Mouse (Mus musculus): ENCODE measurements around the gene Nudt17. TPM values are rescaled to one million over a fixed set of nuclear protein-coding genes. Genes with fewer than 3 reads are reported as not detected.
A peak's percentile ranks its signal among the peaks of the same experiment; 100 is the strongest.
"Not testable (repeated sequence)": the region's sequence is repeated elsewhere in the genome, so short reads cannot be mapped to it uniquely, and the experiment has no call there.

Nudt17 gene
- not detected in 2 replicates for polyA plus RNA-seq (2012; ENCODE audit: insufficient read depth, insufficient read length, low replicate concordance, missing spikeins)

- WGBS = 5% methylated on average over 42 of the region's 42 CpGs
- peak; percentile 98 for TF ChIP-seq CTCF (IDR thresholded peaks at IDR 0.05; ENCODE audit: insufficient read depth, low read depth, low read length)
- TF ChIP-seq POLR2A (IDR thresholded peaks at IDR 0.05; ENCODE audit: insufficient read depth, low read depth, low read length) = no peak
- no peak within 1 kb of the TSS for H3K27ac ChIP-seq (ENCODE audit: insufficient read depth, low read depth, low read length)
- H3K4me1 ChIP-seq (ENCODE audit: control insufficient read depth, insufficient read depth, low read length) = peaks cover 5% of the 10 kb centered on the region; the same call in 1 of the 2 replicates
- H3K4me3 ChIP-seq (ENCODE audit: insufficient read depth, low read depth, low read length) = peak within 1 kb of the TSS; percentile 60
These were observed at the start of gene Nudt17 for GRCm38 (mm10) chr3:96707903-96708683. Gene Nudt17 (minus strand): TSS chr3:96708562.

DNA sequence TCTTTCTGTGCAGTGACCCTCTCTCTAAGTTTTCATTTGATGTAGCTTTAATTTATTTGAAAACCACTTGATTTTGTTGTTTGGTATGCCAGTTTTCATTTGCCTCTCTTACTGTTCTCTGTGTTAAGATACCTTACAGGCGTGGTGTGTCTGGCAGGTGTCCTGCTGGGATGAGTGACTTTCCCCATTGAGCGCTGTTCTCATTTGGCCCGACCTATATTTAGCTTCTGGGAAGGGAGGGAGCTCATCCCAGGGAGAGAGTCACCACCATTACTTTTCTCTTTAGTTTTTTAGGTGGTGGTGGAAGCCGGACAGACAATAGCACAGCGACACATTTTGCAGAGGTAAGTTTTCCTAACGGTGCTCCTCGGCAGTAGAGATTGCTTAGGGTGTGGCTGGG is 49.3 kb upstream of the Nudt17 start:
- Histone ChIP-seq H3K4me1 (ENCODE audit: control insufficient read depth, insufficient read depth, low read length) (no peaks in the 10 kb centered on the region), H3K27ac (ENCODE audit: insufficient read depth, low read depth, low read length) (no peak overlapping the region), H3K4me3 (ENCODE audit: insufficient read depth, low read depth, low read length) (no peak overlapping the region)
- no peak for TF ChIP-seq CTCF (IDR thresholded peaks at IDR 0.05; ENCODE audit: insufficient read depth, low read depth, low read length)
- TF ChIP-seq POLR2A (IDR thresholded peaks at IDR 0.05; ENCODE audit: insufficient read depth, low read depth, low read length) = no peak
- 73% methylated on average over 7 of the region's 7 CpGs for WGBS

DNA sequence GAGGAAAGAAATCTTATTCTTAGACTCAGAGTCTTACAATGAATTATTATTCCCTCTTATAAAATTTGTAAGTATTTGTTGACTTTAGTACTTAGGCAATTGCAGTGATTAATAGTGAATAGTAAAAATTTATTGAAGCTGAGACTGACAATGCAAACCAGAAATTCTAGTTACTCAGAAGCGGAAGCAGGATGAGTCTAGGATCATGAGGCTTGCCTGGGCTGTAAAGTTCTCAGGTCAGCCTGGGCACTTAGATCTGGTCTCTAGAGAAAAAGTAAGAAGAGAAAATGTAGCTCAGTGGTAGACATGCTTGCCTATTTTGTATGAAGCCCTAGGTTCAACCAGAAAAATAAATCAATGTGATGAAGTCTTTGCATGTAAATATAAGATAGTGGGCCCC is 47.6 kb upstream of the Nudt17 start:
- TF ChIP-seq POLR2A (IDR thresholded peaks at IDR 0.05; ENCODE audit: insufficient read depth, low read depth, low read length) (no peak), CTCF (IDR thresholded peaks at IDR 0.05; ENCODE audit: insufficient read depth, low read depth, low read length) (no peak)
- Histone ChIP-seq H3K4me1 (ENCODE audit: control insufficient read depth, insufficient read depth, low read length) (no peaks in the 10 kb centered on the region), H3K27ac (ENCODE audit: insufficient read depth, low read depth, low read length) (no peak overlapping the region), H3K4me3 (ENCODE audit: insufficient read depth, low read depth, low read length) (no peak overlapping the region)
- WGBS = 98% methylated on average over 1 of the region's 1 CpGs

DNA sequence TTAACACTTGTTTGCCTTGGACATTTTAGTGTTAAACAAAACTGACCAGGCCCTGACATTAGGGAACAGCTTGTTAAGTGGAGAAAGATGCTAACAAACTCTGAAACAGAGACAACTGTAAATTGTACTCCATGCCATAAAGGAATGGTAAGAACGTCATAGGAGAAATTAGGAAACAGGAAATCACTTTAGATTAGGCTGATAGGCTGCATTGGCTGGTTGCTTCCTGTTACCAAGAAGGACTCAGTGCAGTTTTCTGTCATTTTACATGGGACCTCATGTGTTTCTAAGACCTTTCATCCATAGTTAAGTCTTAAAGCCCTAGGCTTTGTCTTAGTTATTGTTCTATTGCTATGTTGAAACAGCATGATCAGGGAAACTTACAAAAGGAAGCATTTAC is 38.5 kb upstream of the Nudt17 start:
- 85% methylated on average over 1 of the region's 1 CpGs for WGBS
- no peaks in the 10 kb centered on the region for H3K4me1 ChIP-seq (ENCODE audit: control insufficient read depth, insufficient read depth, low read length)
- TF ChIP-seq POLR2A (IDR thresholded peaks at IDR 0.05; ENCODE audit: insufficient read depth, low read depth, low read length) (no peak), CTCF (IDR thresholded peaks at IDR 0.05; ENCODE audit: insufficient read depth, low read depth, low read length) (no peak)

DNA sequence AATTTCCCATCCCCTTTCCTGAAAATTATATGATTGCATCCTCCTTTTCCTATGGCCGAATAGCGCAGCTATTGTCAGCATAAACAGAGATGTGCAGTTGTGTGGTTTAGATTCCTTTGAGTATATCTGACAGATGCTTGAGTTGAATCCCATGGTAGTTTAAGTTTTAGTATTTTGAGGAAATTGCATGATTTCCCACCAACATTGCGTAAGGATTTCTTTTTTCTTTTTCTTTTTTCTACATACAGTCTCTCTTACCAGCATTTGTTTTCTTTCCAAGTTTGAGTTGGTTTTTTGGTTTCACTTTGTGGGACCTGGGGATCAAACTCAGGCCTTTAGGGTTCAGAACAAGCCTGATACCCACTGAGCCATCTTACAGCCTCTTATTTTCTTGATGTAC is 36.0 kb upstream of the Nudt17 start:
- Histone ChIP-seq H3K27ac (ENCODE audit: insufficient read depth, low read depth, low read length) (no peak overlapping the region), H3K4me1 (ENCODE audit: control insufficient read depth, insufficient read depth, low read length) (no peaks in the 10 kb centered on the region), H3K4me3 (ENCODE audit: insufficient read depth, low read depth, low read length) (no peak overlapping the region)
- TF ChIP-seq POLR2A (IDR thresholded peaks at IDR 0.05; ENCODE audit: insufficient read depth, low read depth, low read length) = no peak
- no peak for TF ChIP-seq CTCF (IDR thresholded peaks at IDR 0.05; ENCODE audit: insufficient read depth, low read depth, low read length)
- WGBS = 92% methylated on average over 3 of the region's 3 CpGs

More for the DNA sequence above, 38.5 kb upstream of the Nudt17 start:
- H3K4me3 ChIP-seq (ENCODE audit: insufficient read depth, low read depth, low read length) = no peak overlapping the region
- H3K27ac ChIP-seq (ENCODE audit: insufficient read depth, low read depth, low read length) = no peak overlapping the region

GRCm38 (mm10) chr3:96740279-96740678 is 31.9 kb upstream of the Nudt17 start:
- H3K27ac ChIP-seq (ENCODE audit: insufficient read depth, low read depth, low read length); H3K4me3 ChIP-seq (ENCODE audit: insufficient read depth, low read depth, low read length); H3K4me1 ChIP-seq (ENCODE audit: control insufficient read depth, insufficient read depth, low read length): not testable (repeated sequence)

DNA sequence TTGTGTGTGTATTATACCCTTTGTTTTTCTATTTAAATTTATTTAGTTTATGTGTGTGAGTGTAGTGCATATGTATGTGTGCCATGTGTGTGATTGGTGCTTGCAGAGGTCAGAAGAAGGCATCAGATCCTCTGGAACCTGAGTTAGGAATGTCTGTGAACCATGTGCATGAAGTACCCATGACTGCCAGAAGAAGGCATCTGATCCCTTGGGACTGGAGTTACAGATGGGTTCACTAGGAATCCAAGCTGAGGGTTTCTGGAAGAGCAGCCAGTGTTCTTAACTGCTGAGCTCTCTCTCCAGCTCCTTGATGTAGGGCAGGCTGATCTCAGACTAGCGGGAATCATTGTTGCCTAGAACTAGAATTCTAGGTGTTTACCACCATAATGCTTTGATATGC is 29.6 kb upstream of the Nudt17 start:
- 100% methylated on average over 1 of the region's 1 CpGs for WGBS
- Histone ChIP-seq H3K27ac (ENCODE audit: insufficient read depth, low read depth, low read length) (no peak overlapping the region), H3K4me1 (ENCODE audit: control insufficient read depth, insufficient read depth, low read length) (peaks cover 2% of the 10 kb centered on the region; the same call in 1 of the 2 replicates), H3K4me3 (ENCODE audit: insufficient read depth, low read depth, low read length) (no peak overlapping the region)
- TF ChIP-seq POLR2A (IDR thresholded peaks at IDR 0.05; ENCODE audit: insufficient read depth, low read depth, low read length) (no peak), CTCF (IDR thresholded peaks at IDR 0.05; ENCODE audit: insufficient read depth, low read depth, low read length) (no peak)

- Histone ChIP-seq H3K27ac (ENCODE audit: insufficient read depth, low read depth, low read length) (no peak overlapping the region), H3K4me3 (ENCODE audit: insufficient read depth, low read depth, low read length) (no peak overlapping the region), H3K4me1 (ENCODE audit: control insufficient read depth, insufficient read depth, low read length) (peaks cover 2% of the 10 kb centered on the region; the same call in 1 of the 2 replicates)
- 14% methylated on average over 1 of the region's 1 CpGs for WGBS
- TF ChIP-seq CTCF (IDR thresholded peaks at IDR 0.05; ENCODE audit: insufficient read depth, low read depth, low read length) = no peak
- no peak for TF ChIP-seq POLR2A (IDR thresholded peaks at IDR 0.05; ENCODE audit: insufficient read depth, low read depth, low read length)
These were observed 28.8 kb upstream of the Nudt17 start for GRCm38 (mm10) chr3:96737013-96737740.

DNA sequence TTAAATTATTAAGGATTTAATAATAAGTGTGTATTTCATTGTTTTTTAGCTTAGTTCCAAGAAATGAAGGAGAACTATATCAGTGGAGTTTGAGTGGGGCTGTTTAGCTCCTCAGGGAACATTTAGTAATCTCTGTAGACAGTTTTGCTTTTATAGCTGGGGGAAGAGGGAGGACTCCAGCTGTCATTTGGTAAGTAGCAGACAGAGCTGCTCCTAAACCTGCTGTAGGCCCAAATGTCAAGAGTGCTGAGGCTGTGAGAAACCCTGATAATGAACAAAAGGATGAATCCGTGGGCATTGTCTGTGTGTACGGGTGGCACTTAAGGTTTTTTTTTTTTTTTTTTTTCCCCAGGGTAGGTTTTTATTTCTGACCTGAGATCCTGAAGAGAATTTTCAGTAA is 26.8 kb upstream of the Nudt17 start:
- H3K4me3 ChIP-seq (ENCODE audit: insufficient read depth, low read depth, low read length) = no peak overlapping the region
- TF ChIP-seq CTCF (IDR thresholded peaks at IDR 0.05; ENCODE audit: insufficient read depth, low read depth, low read length) (no peak), POLR2A (IDR thresholded peaks at IDR 0.05; ENCODE audit: insufficient read depth, low read depth, low read length) (no peak)
- 44% methylated on average over 2 of the region's 2 CpGs for WGBS
- H3K27ac ChIP-seq (ENCODE audit: insufficient read depth, low read depth, low read length) = no peak overlapping the region
- H3K4me1 ChIP-seq (ENCODE audit: control insufficient read depth, insufficient read depth, low read length) = peaks cover 5% of the 10 kb centered on the region; the same call in 1 of the 2 replicates

Measured in olfactory bulb, adult 2 months (tissue).